Mouse (Mus musculus) myocyte (in vitro differentiated cells): ENCODE results near the gene Rgl1. TPM values are rescaled to one million over a fixed set of nuclear protein-coding genes. Genes with fewer than 3 reads are reported as not detected.
"Not testable (repeated sequence)": the region's sequence is repeated elsewhere in the genome, so short reads cannot be mapped to it uniquely, and the experiment has no call there.

Source experiments
- H3K27me3 ChIP-seq: one replicate; pipeline ENCODE4 v1.6.1; 2011; ENCODE audit not compliant: control insufficient read depth, insufficient read depth, insufficient read length
- H3K36me3 ChIP-seq: one replicate; pipeline ENCODE4 v1.6.1; 2011; ENCODE audit not compliant: control insufficient read depth, insufficient read depth
- H3K4me2 ChIP-seq: one replicate; pipeline ENCODE4 v1.6.1; 2011; ENCODE audit warnings: low read depth, control low read depth
- H3K4me3 ChIP-seq: one replicate; pipeline ENCODE4 v1.5.1; 2011; ENCODE audit warnings: mild to moderate bottlenecking, control low read depth, moderate library complexity
- H3K79me2 ChIP-seq: one replicate; pipeline ENCODE4 v1.6.1; 2011; ENCODE audit not compliant: control insufficient read depth, insufficient read depth
- H3ac ChIP-seq: one replicate; pipeline ENCODE4 v1.6.1; 2011; ENCODE audit not compliant: control insufficient read depth, insufficient read length
- CEBPB ChIP-seq: IDR thresholded peaks from 2 replicates; pipeline ENCODE4 v1.6.1; 2011; ENCODE audit warnings: mild to moderate bottlenecking, moderate library complexity; ENCODE audit not compliant: poor library complexity, insufficient read depth, severe bottlenecking
- E2F4 ChIP-seq: IDR thresholded peaks from one replicate; pipeline ENCODE4 v1.6.1; 2011; ENCODE audit warnings: mild to moderate bottlenecking, control low read depth, moderate library complexity; ENCODE audit not compliant: insufficient read depth
- MAX ChIP-seq: IDR thresholded peaks from one replicate; pipeline ENCODE4 v1.6.1; 2011; ENCODE audit warnings: low read depth, mild to moderate bottlenecking, control low read depth
- MYOD1 ChIP-seq, 3 experiments: IDR thresholded peaks; one replicate each; pipeline ENCODE4 v1.6.1; 2011; ENCODE audit warnings: control low read depth in 2 of 3, low read depth in 2 of 3, mild to moderate bottlenecking in 2 of 3, moderate library complexity in 1 of 3; ENCODE audit not compliant: insufficient read length in 2 of 3, control insufficient read depth in 1 of 3
- MYOG ChIP-seq, 3 experiments: IDR thresholded peaks; one replicate each; pipeline ENCODE4 v1.6.1; 2011; ENCODE audit warnings: control low read depth in 2 of 3, low read depth in 2 of 3, mild to moderate bottlenecking in 2 of 3; ENCODE audit not compliant: insufficient read length in 2 of 3, control insufficient read depth in 1 of 3, insufficient read depth in 1 of 3
- POLR2A ChIP-seq: IDR thresholded peaks from one replicate; pipeline ENCODE4 v1.6.1; 2011; ENCODE audit warnings: low read depth, mild to moderate bottlenecking, control low read depth, moderate library complexity; ENCODE audit not compliant: insufficient read length
- POLR2AphosphoS2 ChIP-seq: IDR thresholded peaks from one replicate; pipeline ENCODE4 v1.6.1; 2011; ENCODE audit warnings: low read depth, control low read depth; ENCODE audit not compliant: insufficient read length
- REST ChIP-seq: IDR thresholded peaks from one replicate; pipeline ENCODE4 v1.6.1; 2011; ENCODE audit warnings: mild to moderate bottlenecking, control low read depth, moderate library complexity; ENCODE audit not compliant: insufficient read depth, insufficient read length
- SRF ChIP-seq: IDR thresholded peaks from one replicate; pipeline ENCODE4 v1.6.1; 2011; ENCODE audit warnings: low read depth; ENCODE audit not compliant: control insufficient read depth, insufficient read length
- TCF12 ChIP-seq: IDR thresholded peaks from one replicate; pipeline ENCODE4 v1.6.1; 2011; ENCODE audit warnings: mild to moderate bottlenecking, control low read depth; ENCODE audit not compliant: poor library complexity, insufficient read depth, severe bottlenecking
- TCF3 ChIP-seq: IDR thresholded peaks from one replicate; pipeline ENCODE4 v1.6.1; 2011; ENCODE audit warnings: low read depth, control low read depth; ENCODE audit not compliant: insufficient read length
- USF1 ChIP-seq: IDR thresholded peaks from one replicate; pipeline ENCODE4 v1.6.1; 2011; ENCODE audit warnings: low read depth, mild to moderate bottlenecking, control low read depth, moderate library complexity
- polyA plus RNA-seq: library from polyadenylated mRNA; unstranded; fragments of >200 nt; fragmentation: generic; extraction: Trizol; gene quantifications from one replicate; pipeline ENCODE4 v1.2.1, GENCODE M21; 2012; ENCODE audit warnings: missing spikeins

Rgl1 gene
- polyA plus RNA-seq, 1 experiment: 4.3 TPM

DNA sequence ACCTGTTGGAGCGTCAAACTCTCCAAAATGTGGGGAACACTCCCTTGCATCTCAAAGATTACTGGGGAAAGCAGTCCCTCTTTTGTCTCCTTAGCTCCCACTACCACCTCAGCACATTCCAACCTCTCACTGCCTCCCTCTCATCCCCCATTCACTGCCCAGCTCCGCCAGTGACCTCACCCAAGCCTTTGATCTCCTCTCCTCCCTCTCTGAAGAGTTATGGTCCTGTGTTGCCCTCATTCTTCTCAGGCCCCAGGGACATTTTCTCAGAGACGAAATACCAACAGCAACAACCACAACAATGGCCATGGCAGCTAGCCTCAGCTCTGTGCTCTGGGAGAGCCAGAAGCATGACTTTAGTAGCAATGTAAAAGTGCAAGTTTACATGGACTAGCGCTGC lies 25.1 kb upstream of the Rgl1 start:
- H3K4me2 ChIP-seq: no peak overlapping the region
- no peaks in the 10 kb centered on the region for H3K36me3 ChIP-seq
- TF ChIP-seq POLR2AphosphoS2: no peak
- no peak for TF ChIP-seq POLR2A
- TF ChIP-seq TCF3: no peak
- no peak for TF ChIP-seq USF1
- no peak for TF ChIP-seq MYOD1 (IDR thresholded peaks at IDR 0.05; ENCODE audit: control insufficient read depth in 1 of 3, insufficient read length in 2 of 3, low read depth in 2 of 3)
- H3K79me2 ChIP-seq: no peaks in the 10 kb centered on the region
- H3K27me3 ChIP-seq: no peaks in the 10 kb centered on the region
- H3ac ChIP-seq: no peak overlapping the region
- no peak overlapping the region for H3K4me3 ChIP-seq

DNA sequence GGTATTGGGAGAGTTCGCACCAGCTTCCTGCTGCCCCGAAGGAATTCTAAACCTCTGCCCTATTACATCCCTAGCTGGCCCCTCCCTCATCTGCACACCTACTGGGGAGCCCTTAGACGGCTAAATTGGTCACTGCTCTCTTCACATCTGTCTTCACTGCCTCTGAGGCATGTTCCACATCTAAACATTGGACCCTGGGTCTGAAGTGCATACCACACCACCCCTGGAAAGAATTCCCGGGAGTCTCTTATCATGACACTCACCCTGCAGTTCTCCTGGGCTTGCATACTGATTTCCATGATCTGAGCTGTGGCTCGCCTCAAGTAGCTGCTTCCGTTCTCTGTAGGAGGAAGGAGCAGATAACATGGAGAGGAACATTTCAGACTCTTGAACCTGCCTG lies 24.7 kb upstream of the Rgl1 start:
- H3K4me2 ChIP-seq: no peak overlapping the region
- no peak overlapping the region for H3ac ChIP-seq

DNA sequence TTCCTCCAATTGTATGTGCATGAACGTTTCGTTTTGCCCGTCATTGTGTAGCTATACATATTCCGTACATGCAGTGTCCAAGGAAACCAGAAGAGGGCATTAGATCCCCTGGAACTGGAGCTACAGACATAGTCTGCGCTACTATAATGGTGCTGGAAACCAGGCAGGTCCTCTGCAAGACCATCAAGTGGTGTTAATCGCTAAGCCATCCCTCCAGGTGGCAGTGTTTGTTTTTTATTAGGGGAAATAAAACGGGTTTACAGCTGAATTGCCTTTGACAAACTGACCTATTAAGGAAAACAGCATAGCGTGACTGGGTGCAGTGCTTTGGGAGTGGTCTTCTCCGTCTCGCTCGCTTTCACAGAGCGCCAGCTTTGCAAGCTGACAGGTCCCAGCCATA lies 24.1 kb upstream of the Rgl1 start:
- TF ChIP-seq MAX (no peak), MYOG (IDR thresholded peaks at IDR 0.05; ENCODE audit: control insufficient read depth in 1 of 3, insufficient read depth in 1 of 3, insufficient read length in 2 of 3, low read depth in 2 of 3) (no peak), POLR2A (no peak)
- no peak overlapping the region for H3ac ChIP-seq
- no peaks in the 10 kb centered on the region for H3K27me3 ChIP-seq
- no peaks in the 10 kb centered on the region for H3K79me2 ChIP-seq
- H3K36me3 ChIP-seq: no peaks in the 10 kb centered on the region
- no peak overlapping the region for H3K4me3 ChIP-seq
- no peak overlapping the region for H3K4me2 ChIP-seq

More for the DNA sequence above, 24.7 kb upstream of the Rgl1 start:
- no peak overlapping the region for H3K4me3 ChIP-seq
- no peaks in the 10 kb centered on the region for H3K36me3 ChIP-seq
- H3K79me2 ChIP-seq: no peaks in the 10 kb centered on the region
- no peaks in the 10 kb centered on the region for H3K27me3 ChIP-seq
- no peak for TF ChIP-seq USF1

DNA sequence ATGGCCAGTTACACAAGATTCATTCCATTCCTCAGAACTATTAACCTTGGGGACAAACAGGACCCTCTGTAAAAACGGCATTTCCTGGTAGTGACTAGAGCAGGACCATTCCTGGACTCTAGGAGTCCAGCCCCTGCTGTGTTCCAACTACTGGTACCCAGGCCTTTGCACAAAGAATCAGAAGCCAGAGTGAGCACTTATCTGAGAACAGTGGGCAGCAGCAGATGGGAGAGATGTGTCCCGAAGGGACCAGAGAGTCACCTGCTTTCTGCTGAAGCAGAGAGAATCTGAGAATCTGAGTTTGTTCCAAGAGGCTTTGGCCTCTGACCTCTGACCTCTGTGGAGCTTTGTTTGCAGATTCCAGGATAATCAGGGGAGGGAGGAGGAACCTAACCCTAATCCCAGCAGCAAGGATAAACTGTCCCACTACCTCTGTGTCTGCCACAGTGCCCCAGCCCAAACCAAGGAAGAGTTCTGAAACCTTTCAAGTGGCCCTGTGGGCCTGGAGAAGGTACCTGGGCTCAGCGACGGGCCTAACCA lies 22.0 kb upstream of the Rgl1 start:
- Histone ChIP-seq H3K27me3 (no peaks in the 10 kb centered on the region), H3K79me2 (no peaks in the 10 kb centered on the region), H3K4me2 (no peak overlapping the region), H3ac (no peak overlapping the region), H3K36me3 (no peaks in the 10 kb centered on the region), H3K4me3 (no peak overlapping the region)
- TF ChIP-seq POLR2AphosphoS2: no peak
- no peak for TF ChIP-seq MAX
- TF ChIP-seq REST: no peak
- no peak for TF ChIP-seq TCF12

DNA sequence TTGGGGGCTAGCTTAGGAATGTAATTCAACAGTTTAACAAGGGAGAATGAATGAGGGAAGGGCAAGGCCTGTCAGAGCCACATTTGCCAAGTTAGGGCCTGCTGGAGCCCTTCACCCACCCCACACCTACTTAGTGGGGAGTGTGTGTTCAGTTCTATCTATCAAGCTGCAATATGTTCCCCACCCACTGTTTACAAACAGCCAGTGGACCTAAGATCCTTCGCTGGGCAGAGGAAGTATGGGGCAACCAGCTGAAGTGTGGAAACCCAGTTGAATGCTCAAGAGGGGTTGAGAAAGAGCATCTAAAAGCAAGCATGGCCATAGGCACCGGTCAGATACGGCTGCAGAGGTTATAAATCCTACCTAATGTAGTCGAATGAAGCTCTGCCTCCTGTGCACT lies 20.8 kb upstream of the Rgl1 start:
- Histone ChIP-seq H3K36me3 (no peaks in the 10 kb centered on the region), H3ac (no peak overlapping the region), H3K4me2 (no peak overlapping the region), H3K79me2 (no peaks in the 10 kb centered on the region), H3K4me3 (no peak overlapping the region), H3K27me3 (no peaks in the 10 kb centered on the region)
- TF ChIP-seq USF1 (no peak), E2F4 (no peak), MAX (no peak), POLR2A (no peak), POLR2AphosphoS2 (no peak), TCF12 (no peak), SRF (no peak), CEBPB (no peak), TCF3 (no peak), REST (no peak), MYOD1 (IDR thresholded peaks at IDR 0.05; ENCODE audit: control insufficient read depth in 1 of 3, insufficient read length in 2 of 3, low read depth in 2 of 3) (no peak), MYOG (IDR thresholded peaks at IDR 0.05; ENCODE audit: control insufficient read depth in 1 of 3, insufficient read depth in 1 of 3, insufficient read length in 2 of 3, low read depth in 2 of 3) (no peak)

DNA sequence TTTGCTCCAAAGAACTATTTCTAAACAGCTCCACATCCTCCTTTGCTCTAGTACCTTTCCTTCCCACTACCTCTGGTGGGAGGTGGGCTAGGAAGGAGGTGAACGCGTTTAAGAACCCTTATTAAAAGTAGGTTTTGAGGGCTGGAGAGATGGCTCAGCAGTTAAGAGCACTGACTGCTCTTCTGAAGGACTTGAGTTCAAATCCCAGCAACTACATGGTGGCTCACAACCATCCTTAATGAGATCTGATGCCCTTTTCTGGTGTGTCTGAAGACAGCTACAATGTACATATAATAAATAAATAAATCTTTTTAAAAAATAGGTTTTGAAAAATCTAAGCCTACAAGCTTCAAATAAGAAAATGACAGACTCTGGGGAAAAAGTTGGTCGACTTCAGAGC lies 19.3 kb upstream of the Rgl1 start:
- H3K36me3 ChIP-seq, H3ac ChIP-seq, H3K79me2 ChIP-seq, H3K4me2 ChIP-seq, H3K27me3 ChIP-seq, H3K4me3 ChIP-seq: not testable (repeated sequence)

DNA sequence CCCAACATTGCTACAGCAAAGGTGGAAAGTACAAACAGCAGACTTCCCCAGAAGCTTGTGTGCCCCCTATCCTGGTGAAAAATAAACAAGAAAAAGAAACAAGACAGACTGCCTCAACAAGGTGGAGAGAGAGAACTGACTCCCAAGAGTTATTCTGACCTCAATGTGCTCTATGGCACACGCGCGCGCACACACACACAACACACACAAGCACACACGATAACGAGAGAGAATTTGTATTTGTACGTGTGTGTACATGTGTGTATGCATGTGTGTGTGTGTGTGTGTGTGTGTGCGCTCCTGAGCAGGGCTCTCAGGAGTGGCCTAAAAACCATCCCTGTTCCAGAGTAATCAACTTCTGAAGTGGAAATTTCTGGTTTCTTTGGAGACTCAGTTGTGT lies 18.5 kb upstream of the Rgl1 start:
- TF ChIP-seq SRF (no peak), POLR2A (no peak), MYOD1 (IDR thresholded peaks at IDR 0.05; ENCODE audit: control insufficient read depth in 1 of 3, insufficient read length in 2 of 3, low read depth in 2 of 3) (no peak), TCF12 (no peak), POLR2AphosphoS2 (no peak)
- Histone ChIP-seq H3K4me2 (no peak overlapping the region), H3ac (no peak overlapping the region), H3K79me2 (no peaks in the 10 kb centered on the region), H3K36me3 (no peaks in the 10 kb centered on the region), H3K4me3 (no peak overlapping the region), H3K27me3 (no peaks in the 10 kb centered on the region)
